In genomic region chr19:47630381-47630780, GRCm38 (mm10) we compare ENCODE assay signal across 25 mouse cellular contexts.
"Had no signal": no experiment of that assay in that cellular context is flagged by ENCODE, and none has a peak within 500 bp of the region (broad histone marks: within the 10 kb centered on the region; RNA-seq: fewer than 3 reads in every experiment).

No protein-coding gene starts in this region.

- H3K36me3 ChIP-seq: hindbrain, embryonic 13.5 days; hindbrain, embryonic 15.5 days had no signal

- DNase-seq: gastrocnemius, postnatal 14 days; gastrocnemius, postnatal 36 days; heart, adult 18-20 months; heart, postnatal 10 days; heart, postnatal 36 days; kidney, adult 11 months; kidney, adult 2 months; kidney, adult 9 months; kidney, postnatal 14 days; kidney, postnatal 36 days; layer of hippocampus, adult 9-11 months; layer of hippocampus, postnatal 36 days; left cerebral cortex, postnatal 4 days had no signal

- H3K4me2 ChIP-seq: heart, embryonic 12.5 days; hindbrain, embryonic 13.5 days; hindbrain, embryonic 15.5 days; kidney, embryonic 15.5 days; limb, embryonic 13.5 days; limb, embryonic 15.5 days; liver, embryonic 12.5 days had no signal

- H3K27ac ChIP-seq: heart, embryonic 10.5 days; hindbrain, embryonic 13.5 days; hindbrain, embryonic 15.5 days; hindbrain, postnatal 0 days; kidney, embryonic 15.5 days; kidney, postnatal 0 days; limb, embryonic 13.5 days; limb, embryonic 15.5 days; liver, embryonic 12.5 days; liver, embryonic 14.5 days had no signal

- H3K4me3 ChIP-seq: heart, embryonic 10.5 days; heart, embryonic 12.5 days; hindbrain, embryonic 13.5 days; hindbrain, embryonic 15.5 days; kidney, embryonic 15.5 days; limb, embryonic 13.5 days; limb, embryonic 15.5 days; liver, embryonic 12.5 days had no signal

- H3K27me3 ChIP-seq: heart, embryonic 12.5 days; hindbrain, embryonic 13.5 days; hindbrain, embryonic 15.5 days; kidney, embryonic 15.5 days; limb, embryonic 13.5 days; limb, embryonic 15.5 days; liver, embryonic 12.5 days had no signal

- H3K9ac ChIP-seq: heart, embryonic 12.5 days; hindbrain, embryonic 13.5 days; hindbrain, embryonic 15.5 days; kidney, embryonic 15.5 days; limb, embryonic 13.5 days; limb, embryonic 15.5 days; liver, embryonic 12.5 days; liver, embryonic 14.5 days had no signal

- H3K4me1 ChIP-seq: heart, embryonic 10.5 days; heart, embryonic 12.5 days; kidney, embryonic 15.5 days; limb, embryonic 13.5 days; limb, embryonic 15.5 days; liver, embryonic 12.5 days had no signal

- ATAC-seq: hindbrain, postnatal 0 days; intestine, embryonic 16.5 days; liver, embryonic 12.5 days had no signal

- H3K9me3 ChIP-seq: heart, embryonic 10.5 days; heart, embryonic 12.5 days; hindbrain, embryonic 13.5 days; hindbrain, embryonic 15.5 days; kidney, embryonic 15.5 days; limb, embryonic 13.5 days; limb, embryonic 15.5 days; liver, embryonic 12.5 days had no signal
